Mouse (Mus musculus): ENCODE results near the gene Gtf2e1.

The Gtf2e1 gene

GRCm38 (mm10) chr16:37546312-37546711 lies 6.7 kb upstream of the Gtf2e1 start:
- in situ Hi-C loops (cut with MboI), result loop anchor here (10.0 kb wide), 1 partner anchor 108 kb away; the partner anchor contains the start of gene Ndufb4

GRCm38 (mm10) chr16:37540776-37541175 lies 1.2 kb upstream of the Gtf2e1 start:
- in situ Hi-C loops (cut with MboI), result loop anchor here (10.0 kb wide), 1 partner anchor 114 kb away; the partner anchor contains the start of gene Ndufb4

- in situ Hi-C loops (cut with MboI), result no loop called here
These were observed 364 bp downstream of the Gtf2e1 start for GRCm38 (mm10) chr16:37539240-37539610.

- in situ Hi-C loops (cut with MboI), result no loop called here
These were observed 6.1 kb downstream of the Gtf2e1 start for GRCm38 (mm10) chr16:37533369-37534068.

- in situ Hi-C loops (cut with MboI), result no loop called here
These were observed 7.5 kb downstream of the Gtf2e1 start for GRCm38 (mm10) chr16:37532046-37532445.

- in situ Hi-C loops (cut with MboI), result no loop called here
These were observed 9.4 kb downstream of the Gtf2e1 start for GRCm38 (mm10) chr16:37530170-37530569.

- in situ Hi-C loops (cut with MboI), result no loop called here
These were observed 12.8 kb downstream of the Gtf2e1 start for GRCm38 (mm10) chr16:37526688-37527223.

- in situ Hi-C loops (cut with MboI), result no loop called here
These were observed 14.5 kb downstream of the Gtf2e1 start for GRCm38 (mm10) chr16:37525121-37525520.

GRCm38 (mm10) chr16:37522100-37522697 lies 17.4 kb downstream of the Gtf2e1 start:
- in situ Hi-C loops (cut with MboI), result no loop called here

- in situ Hi-C loops (cut with MboI), result no loop called here
These were observed 19.2 kb downstream of the Gtf2e1 start for GRCm38 (mm10) chr16:37520190-37521040.

- in situ Hi-C loops (cut with MboI), result no loop called here
These were observed 19.9 kb downstream of the Gtf2e1 start for GRCm38 (mm10) chr16:37519721-37520120.

GRCm38 (mm10) chr16:37518662-37519061 lies 20.9 kb downstream of the Gtf2e1 start:
- in situ Hi-C loops (cut with MboI), result no loop called here

GRCm38 (mm10) chr16:37517596-37518211 lies 21.9 kb downstream of the Gtf2e1 start:
- in situ Hi-C loops (cut with MboI), result no loop called here

GRCm38 (mm10) chr16:37516376-37516993 lies 23.1 kb downstream of the Gtf2e1 start:
- in situ Hi-C loops (cut with MboI), result no loop called here

- in situ Hi-C loops (cut with MboI), result no loop called here
These were observed 24.9 kb downstream of the Gtf2e1 start for GRCm38 (mm10) chr16:37514644-37515043.

GRCm38 (mm10) chr16:37511489-37511888 lies 28.1 kb downstream of the Gtf2e1 start:
- in situ Hi-C loops (cut with MboI), result no loop called here

- in situ Hi-C loops (cut with MboI), result no loop called here
These were observed 32.8 kb downstream of the Gtf2e1 start for GRCm38 (mm10) chr16:37506751-37507150.

GRCm38 (mm10) chr16:37504517-37504916 lies 35.1 kb downstream of the Gtf2e1 start:
- in situ Hi-C loops (cut with MboI), result no loop called here

- in situ Hi-C loops (cut with MboI), result no loop called here
These were observed 41.0 kb downstream of the Gtf2e1 start for GRCm38 (mm10) chr16:37498581-37498980.

GRCm38 (mm10) chr16:37495017-37495416 lies 44.6 kb downstream of the Gtf2e1 start:
- in situ Hi-C loops (cut with MboI), result no loop called here
